Mouse (Mus musculus): Measurements from ENCODE around the gene Nmb. TPM values are rescaled to one million over a fixed set of nuclear protein-coding genes. Genes with fewer than 3 reads are reported as not detected.

Gene Nmb
- polyA plus RNA-seq, 1 experiment from 2014 or later, result 8.7 TPM

DNA sequence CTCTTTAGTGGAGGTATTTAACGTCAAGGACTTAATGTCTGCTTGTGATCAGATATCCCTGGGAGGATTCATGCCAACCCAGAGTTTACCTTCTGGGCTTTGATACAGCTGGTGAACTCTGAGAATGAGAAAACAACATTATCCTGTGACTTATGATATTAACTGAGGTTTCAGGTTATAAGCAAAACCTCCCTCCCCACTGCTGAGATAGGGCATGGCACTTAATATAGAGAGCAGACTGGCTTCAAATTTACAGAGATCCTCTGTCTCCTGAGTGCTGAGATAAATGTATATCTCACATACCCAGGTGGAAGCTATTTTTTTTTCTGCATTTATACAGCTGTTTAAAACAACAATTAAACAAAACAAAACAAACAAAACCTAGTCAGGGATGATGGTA is 27.9 kb upstream of the Nmb start:
- no peak for ATAC-seq (ENCODE audit: low FRiP score)
- no peak overlapping the region for H3K4me3 ChIP-seq (replicated peaks; ENCODE audit: low read length)
- H3K27ac ChIP-seq, result no peak overlapping the region
- H3K27me3 ChIP-seq (ENCODE audit: control insufficient read depth, insufficient read depth, low read length), result no peaks in the 10 kb centered on the region
- H3K4me1 ChIP-seq (replicated peaks; ENCODE audit: control insufficient read depth, insufficient read depth, low read length), result no peaks in the 10 kb centered on the region
- WGBS, result 91% methylated on average over 1 of the region's 1 CpGs
- DNase-seq (ENCODE audit: low spot score), result no peak
- H3K36me3 ChIP-seq (replicated peaks; ENCODE audit: control insufficient read depth, insufficient read depth), result peaks cover 46% of the 10 kb centered on the region
- H3K9me3 ChIP-seq (ENCODE audit: control insufficient read depth, low read length), result no peaks in the 10 kb centered on the region
- no peak overlapping the region for H3K4me2 ChIP-seq (replicated peaks)
- no peak overlapping the region for H3K9ac ChIP-seq

DNA sequence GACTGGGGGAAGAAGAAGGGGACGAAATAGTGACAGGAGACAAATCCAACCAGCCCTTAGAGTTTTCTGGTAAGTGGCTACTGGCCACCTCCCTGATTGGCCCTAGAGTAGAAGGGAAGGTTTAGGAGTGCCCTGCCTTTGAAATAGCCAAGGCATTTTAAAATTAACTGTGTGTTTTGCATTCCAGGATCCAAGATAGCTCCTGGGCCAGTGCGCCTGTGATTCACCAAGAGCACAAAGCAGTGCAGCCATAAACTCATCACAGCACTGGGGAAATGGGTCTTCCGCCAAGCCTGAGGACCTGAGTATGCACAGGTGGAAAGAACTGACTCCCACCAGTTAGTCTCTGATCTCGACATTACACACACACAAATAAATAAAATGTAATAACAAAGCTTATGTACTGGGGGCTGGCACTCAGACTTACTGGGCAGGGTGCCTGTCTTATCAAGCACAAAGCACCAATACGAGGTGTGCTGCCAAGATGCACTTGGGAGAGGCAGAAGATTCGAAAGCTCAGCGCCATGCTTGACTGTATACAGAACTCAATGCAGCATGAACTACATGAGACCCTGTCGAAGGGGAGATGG is 26.8 kb upstream of the Nmb start:
- Histone ChIP-seq H3K9ac (no peak overlapping the region), H3K4me1 (replicated peaks; ENCODE audit: control insufficient read depth, insufficient read depth, low read length) (no peaks in the 10 kb centered on the region), H3K4me2 (replicated peaks) (no peak overlapping the region), H3K9me3 (ENCODE audit: control insufficient read depth, low read length) (no peaks in the 10 kb centered on the region), H3K36me3 (replicated peaks; ENCODE audit: control insufficient read depth, insufficient read depth) (peaks cover 56% of the 10 kb centered on the region), H3K4me3 (replicated peaks; ENCODE audit: low read length) (no peak overlapping the region), H3K27me3 (ENCODE audit: control insufficient read depth, insufficient read depth, low read length) (no peaks in the 10 kb centered on the region), H3K27ac (no peak overlapping the region)
- WGBS, result 90% methylated on average over 8 of the region's 8 CpGs
- no peak for ATAC-seq (ENCODE audit: low FRiP score)
- no peak for DNase-seq (ENCODE audit: low spot score)

DNA sequence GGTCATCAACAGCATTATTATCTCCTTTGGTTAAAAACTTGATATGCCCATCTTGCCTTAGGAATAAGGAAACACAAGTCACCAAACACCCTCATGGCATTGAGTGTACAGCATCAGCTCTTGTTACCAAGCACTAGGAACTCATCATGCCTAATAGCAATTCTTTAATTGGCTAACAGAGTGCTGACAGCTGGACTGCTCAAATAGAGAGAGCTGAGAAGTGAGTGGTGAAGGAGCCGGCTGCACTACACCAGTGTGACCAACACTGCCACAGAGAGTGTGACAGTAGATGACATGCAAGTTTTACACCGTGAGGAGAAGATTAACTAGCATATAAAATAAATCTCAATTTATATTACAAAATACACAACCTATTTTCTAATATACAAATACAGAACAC is 18.3 kb upstream of the Nmb start:
- DNase-seq (ENCODE audit: low spot score), result no peak
- peaks cover 83% of the 10 kb centered on the region for H3K36me3 ChIP-seq (replicated peaks; ENCODE audit: control insufficient read depth, insufficient read depth)
- no peak for ATAC-seq (ENCODE audit: low FRiP score)
- H3K4me1 ChIP-seq (replicated peaks; ENCODE audit: control insufficient read depth, insufficient read depth, low read length), result no peaks in the 10 kb centered on the region
- H3K27me3 ChIP-seq (ENCODE audit: control insufficient read depth, insufficient read depth, low read length), result no peaks in the 10 kb centered on the region
- no peaks in the 10 kb centered on the region for H3K9me3 ChIP-seq (ENCODE audit: control insufficient read depth, low read length)
- no peak overlapping the region for H3K9ac ChIP-seq
- no peak overlapping the region for H3K4me3 ChIP-seq (replicated peaks; ENCODE audit: low read length)
- WGBS, result 92% methylated on average over 2 of the region's 2 CpGs
- H3K4me2 ChIP-seq (replicated peaks), result no peak overlapping the region
- no peak overlapping the region for H3K27ac ChIP-seq

DNA sequence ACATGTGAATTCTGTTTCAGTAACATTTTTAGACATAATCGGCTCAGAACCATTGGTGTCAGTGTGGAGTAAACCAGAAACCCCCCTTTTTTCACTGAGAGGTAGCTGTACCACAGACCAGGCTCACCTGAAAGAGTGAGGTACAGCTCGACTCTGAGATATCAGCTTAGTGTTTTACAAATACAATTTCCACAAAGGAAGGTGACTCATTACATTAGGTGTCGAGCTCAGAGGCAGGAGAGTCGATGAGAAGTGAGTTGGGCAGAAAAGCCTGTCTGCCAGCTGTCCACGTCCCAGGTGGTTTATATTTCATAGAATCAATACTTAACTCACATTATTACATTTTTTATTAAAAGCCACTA is 14.8 kb upstream of the Nmb start:
- H3K9ac ChIP-seq, result no peak overlapping the region
- peaks cover 88% of the 10 kb centered on the region for H3K36me3 ChIP-seq (replicated peaks; ENCODE audit: control insufficient read depth, insufficient read depth)
- DNase-seq (ENCODE audit: low spot score) (no peak), ATAC-seq (ENCODE audit: low FRiP score) (no peak)
- H3K27me3 ChIP-seq (ENCODE audit: control insufficient read depth, insufficient read depth, low read length), result no peaks in the 10 kb centered on the region
- no peak overlapping the region for H3K27ac ChIP-seq
- no peaks in the 10 kb centered on the region for H3K9me3 ChIP-seq (ENCODE audit: control insufficient read depth, low read length)
- no peak overlapping the region for H3K4me2 ChIP-seq (replicated peaks)
- 88% methylated on average over 5 of the region's 5 CpGs for WGBS
- H3K4me3 ChIP-seq (replicated peaks; ENCODE audit: low read length), result no peak overlapping the region
- no peaks in the 10 kb centered on the region for H3K4me1 ChIP-seq (replicated peaks; ENCODE audit: control insufficient read depth, insufficient read depth, low read length)

DNA sequence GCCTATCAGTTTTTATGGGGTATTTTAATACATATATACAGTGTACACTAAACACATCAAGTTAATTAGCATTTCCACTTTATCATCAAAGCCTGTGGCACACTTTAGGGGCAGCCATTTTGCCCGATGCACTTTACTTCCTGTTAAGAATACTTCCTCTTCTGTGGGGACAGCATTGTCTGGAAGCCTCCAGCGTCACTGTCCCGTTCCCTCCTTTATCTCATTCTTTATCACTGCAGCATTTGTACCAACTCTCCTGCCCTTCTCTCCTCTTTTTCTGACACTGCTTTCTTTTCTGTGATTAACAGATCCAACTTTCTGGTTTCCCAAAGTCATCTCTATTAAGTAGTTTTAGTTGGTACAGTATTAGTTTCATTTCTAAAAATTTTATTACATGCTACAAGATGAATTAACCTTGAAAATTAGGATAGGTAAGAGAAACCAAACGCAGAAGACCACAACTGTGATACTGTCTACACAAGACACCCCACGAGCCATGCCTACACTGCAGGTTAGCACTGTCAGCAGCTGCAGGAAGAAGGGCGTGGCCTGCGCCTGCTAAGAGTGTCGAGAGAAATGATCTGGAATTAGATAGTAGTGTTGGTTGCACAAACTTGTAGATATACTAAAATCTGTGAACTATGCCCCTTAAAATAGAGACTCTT is 14.2 kb upstream of the Nmb start:
- Histone ChIP-seq H3K27ac (no peak overlapping the region), H3K9ac (no peak overlapping the region), H3K9me3 (ENCODE audit: control insufficient read depth, low read length) (no peaks in the 10 kb centered on the region), H3K4me3 (replicated peaks; ENCODE audit: low read length) (no peak overlapping the region), H3K27me3 (ENCODE audit: control insufficient read depth, insufficient read depth, low read length) (no peaks in the 10 kb centered on the region), H3K4me2 (replicated peaks) (no peak overlapping the region), H3K4me1 (replicated peaks; ENCODE audit: control insufficient read depth, insufficient read depth, low read length) (no peaks in the 10 kb centered on the region), H3K36me3 (replicated peaks; ENCODE audit: control insufficient read depth, insufficient read depth) (peaks cover 88% of the 10 kb centered on the region)
- DNase-seq (ENCODE audit: low spot score) (no peak), ATAC-seq (ENCODE audit: low FRiP score) (no peak)
- 89% methylated on average over 8 of the region's 8 CpGs for WGBS

DNA sequence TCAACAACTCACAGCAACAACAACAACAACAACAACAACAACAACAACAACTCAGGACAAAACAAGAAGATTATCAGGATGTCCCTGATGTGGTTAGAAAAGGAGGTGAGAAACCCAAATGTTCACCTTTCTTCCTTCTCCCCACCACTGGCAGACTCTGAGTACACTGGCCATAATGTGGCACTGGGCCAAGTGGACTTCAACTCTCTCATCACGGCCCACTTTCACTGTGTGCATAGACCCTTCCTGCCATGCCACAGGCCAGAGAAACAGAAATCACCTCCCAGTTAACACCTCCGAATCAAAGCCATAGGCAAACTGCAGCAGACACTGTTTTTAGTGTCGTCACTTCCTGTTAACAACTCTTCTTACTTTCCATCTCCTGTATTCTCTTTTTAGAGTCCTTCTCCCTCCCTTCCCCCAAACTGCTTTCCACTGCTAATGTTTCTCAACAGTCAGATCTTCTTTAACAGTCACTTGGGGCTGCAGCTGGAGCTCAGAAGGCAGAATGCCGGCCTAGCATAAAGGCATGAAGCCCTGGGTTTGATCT is 13.1 kb upstream of the Nmb start:
- H3K36me3 ChIP-seq (replicated peaks; ENCODE audit: control insufficient read depth, insufficient read depth), result peaks cover 91% of the 10 kb centered on the region

DNA sequence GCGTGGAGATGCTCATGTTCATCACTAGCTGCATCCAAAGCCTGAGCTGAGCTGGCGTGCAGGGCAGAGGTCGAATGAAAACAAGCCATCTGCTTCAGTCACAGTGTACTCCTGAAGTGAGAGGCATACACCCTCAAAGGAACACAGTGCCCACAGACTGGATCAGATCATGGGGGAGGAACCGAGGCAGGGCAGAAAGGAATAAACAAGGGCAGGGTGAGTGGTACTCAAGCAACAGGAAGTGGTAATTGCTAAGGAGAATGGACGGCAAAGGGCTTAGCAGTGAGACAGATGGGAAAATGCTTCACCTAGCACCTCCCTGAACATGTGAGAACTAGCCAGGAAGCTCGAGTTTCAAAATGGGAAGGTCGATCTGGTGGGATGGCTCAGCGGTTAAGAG is 7.6 kb upstream of the Nmb start:
- Histone ChIP-seq H3K9me3 (ENCODE audit: control insufficient read depth, low read length) (no peaks in the 10 kb centered on the region), H3K27ac (no peak overlapping the region), H3K4me2 (replicated peaks) (no peak overlapping the region), H3K36me3 (replicated peaks; ENCODE audit: control insufficient read depth, insufficient read depth) (peaks cover 88% of the 10 kb centered on the region), H3K4me3 (replicated peaks; ENCODE audit: low read length) (no peak overlapping the region), H3K4me1 (replicated peaks; ENCODE audit: control insufficient read depth, insufficient read depth, low read length) (no peaks in the 10 kb centered on the region), H3K27me3 (ENCODE audit: control insufficient read depth, insufficient read depth, low read length) (no peaks in the 10 kb centered on the region), H3K9ac (no peak overlapping the region)
- WGBS, result 94% methylated on average over 8 of the region's 8 CpGs
- ATAC-seq (ENCODE audit: low FRiP score), result no peak
- no peak for DNase-seq (ENCODE audit: low spot score)

More for the DNA sequence above, 13.1 kb upstream of the Nmb start:
- WGBS, result 90% methylated on average over 4 of the region's 4 CpGs
- H3K9me3 ChIP-seq (ENCODE audit: control insufficient read depth, low read length), result no peaks in the 10 kb centered on the region
- no peak overlapping the region for H3K27ac ChIP-seq
- H3K4me1 ChIP-seq (replicated peaks; ENCODE audit: control insufficient read depth, insufficient read depth, low read length), result no peaks in the 10 kb centered on the region
- no peak overlapping the region for H3K4me3 ChIP-seq (replicated peaks; ENCODE audit: low read length)
- ATAC-seq (ENCODE audit: low FRiP score) (no peak), DNase-seq (ENCODE audit: low spot score) (no peak)
- no peak overlapping the region for H3K4me2 ChIP-seq (replicated peaks)
- no peak overlapping the region for H3K9ac ChIP-seq
- H3K27me3 ChIP-seq (ENCODE audit: control insufficient read depth, insufficient read depth, low read length), result no peaks in the 10 kb centered on the region

DNA sequence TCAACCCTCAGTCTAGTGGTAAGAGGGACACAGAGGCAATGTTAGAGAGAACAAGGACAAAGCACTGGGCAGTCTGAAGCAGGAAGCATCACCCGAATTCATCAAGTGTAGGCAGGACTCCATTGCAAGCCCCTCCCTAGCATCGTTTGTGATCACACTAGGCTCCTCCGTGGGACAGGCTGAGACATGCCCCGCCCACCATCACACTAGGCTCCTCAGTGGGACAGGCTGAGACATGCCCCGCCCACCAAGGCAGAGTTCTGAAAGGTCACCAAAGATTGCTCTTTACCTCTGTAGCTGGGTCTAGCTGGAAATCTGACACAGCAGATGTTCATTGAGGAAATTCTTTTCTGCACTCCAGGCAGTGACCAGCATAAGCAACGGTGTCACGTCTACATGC is 6.2 kb upstream of the Nmb start:
- no peaks in the 10 kb centered on the region for H3K27me3 ChIP-seq (ENCODE audit: control insufficient read depth, insufficient read depth, low read length)
- DNase-seq (ENCODE audit: low spot score), result no peak
- no peak overlapping the region for H3K9ac ChIP-seq
- H3K4me3 ChIP-seq (replicated peaks; ENCODE audit: low read length), result no peak overlapping the region
- no peaks in the 10 kb centered on the region for H3K9me3 ChIP-seq (ENCODE audit: control insufficient read depth, low read length)
- H3K4me2 ChIP-seq (replicated peaks), result no peak overlapping the region
- WGBS, result 83% methylated on average over 7 of the region's 7 CpGs
- H3K27ac ChIP-seq, result no peak overlapping the region
- H3K36me3 ChIP-seq (replicated peaks; ENCODE audit: control insufficient read depth, insufficient read depth), result peaks cover 81% of the 10 kb centered on the region
- ATAC-seq (ENCODE audit: low FRiP score), result no peak
- no peaks in the 10 kb centered on the region for H3K4me1 ChIP-seq (replicated peaks; ENCODE audit: control insufficient read depth, insufficient read depth, low read length)

DNA sequence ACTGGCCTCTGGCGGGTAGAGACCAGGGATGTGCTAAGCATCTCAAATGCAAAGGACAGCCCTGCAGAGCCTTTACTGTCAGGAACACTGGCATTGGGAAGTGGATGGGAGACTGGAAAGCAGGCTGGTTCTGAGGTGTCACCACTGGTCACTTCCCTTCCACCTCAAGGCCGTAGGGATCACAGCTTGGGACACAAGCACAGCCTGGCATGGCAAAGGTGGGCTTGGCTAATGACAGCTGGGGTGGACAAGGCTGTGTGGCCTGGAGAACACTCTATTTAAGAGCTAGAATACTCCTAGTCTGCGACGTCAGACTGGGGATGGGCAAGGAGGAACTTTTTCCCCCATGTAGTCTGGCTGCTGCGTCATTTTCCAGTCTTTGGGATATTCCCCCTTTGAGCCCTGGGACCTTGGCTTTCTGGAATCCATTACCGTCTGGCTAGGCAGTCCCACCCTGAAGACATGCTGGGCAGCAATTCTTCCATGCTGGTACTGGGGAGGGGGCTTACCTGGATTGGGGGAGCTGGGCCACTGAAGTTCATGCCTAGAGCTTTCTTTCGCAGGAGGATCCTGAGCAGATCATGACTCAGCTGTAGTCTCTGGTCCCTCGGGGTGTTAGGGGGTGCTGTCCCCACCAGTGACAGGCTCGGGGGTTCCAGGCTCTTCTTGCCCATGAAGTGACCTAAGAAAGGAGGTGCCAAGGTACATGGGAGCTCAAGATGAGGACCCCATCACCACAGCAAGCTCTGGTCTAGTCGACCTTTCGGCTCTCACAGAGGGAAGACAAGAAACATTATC is 1.1 kb downstream of the Nmb start:
- H3K27ac ChIP-seq, result no peak overlapping the region
- peaks cover 17% of the 10 kb centered on the region for H3K4me1 ChIP-seq (replicated peaks; ENCODE audit: control insufficient read depth, insufficient read depth, low read length)
- no peak overlapping the region for H3K4me3 ChIP-seq (replicated peaks; ENCODE audit: low read length)
- no peaks in the 10 kb centered on the region for H3K27me3 ChIP-seq (ENCODE audit: control insufficient read depth, insufficient read depth, low read length)
- H3K4me2 ChIP-seq (replicated peaks), result peak overlapping the region; percentile 77; the same call in 1 of the 2 replicates
- 90% methylated on average over 11 of the region's 11 CpGs for WGBS
- DNase-seq (ENCODE audit: low spot score), result no peak
- no peak for ATAC-seq (ENCODE audit: low FRiP score)
- H3K9ac ChIP-seq, result no peak overlapping the region
- H3K36me3 ChIP-seq (replicated peaks; ENCODE audit: control insufficient read depth, insufficient read depth), result peaks cover 21% of the 10 kb centered on the region
- no peaks in the 10 kb centered on the region for H3K9me3 ChIP-seq (ENCODE audit: control insufficient read depth, low read length)

Measured in hindbrain, embryonic 14.5 days (tissue).